Mouse (Mus musculus): ENCODE measurements around the gene Olfr118. TPM values are rescaled to one million over a fixed set of nuclear protein-coding genes. Genes with fewer than 3 reads are reported as not detected.
"Not testable (repeated sequence)": the region's sequence is repeated elsewhere in the genome, so short reads cannot be mapped to it uniquely, and the experiment has no call there.

The Olfr118 gene
- not detected in 2 replicates for polyA plus RNA-seq (2012; rRNA removed)

DNA sequence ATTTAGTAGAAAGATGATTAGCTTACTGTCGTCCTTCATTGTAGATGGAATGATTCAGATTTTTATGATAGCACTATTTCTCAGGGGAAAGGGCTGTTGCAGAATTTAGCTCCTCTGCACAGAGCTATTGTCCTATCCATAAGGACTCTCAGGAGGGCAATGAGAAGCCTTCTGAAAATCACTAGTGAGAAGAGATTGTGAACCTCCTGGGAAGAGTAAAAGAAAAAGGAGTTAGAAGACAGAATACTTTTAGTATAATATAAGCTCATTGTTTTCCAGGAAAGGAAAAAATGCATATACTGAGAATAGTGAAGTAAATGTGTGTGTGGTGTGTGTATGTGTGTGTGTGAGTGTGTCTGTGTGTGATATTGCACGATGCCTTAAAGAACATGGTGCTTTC lies at the start of gene Olfr118:
TSS of gene Olfr118 (plus strand) at position 301 of the 400 bp plus-strand sequence.
- WGBS: 48% methylated on average over 2 of the region's 2 CpGs
- TF ChIP-seq CTCF (IDR thresholded peaks at IDR 0.05; ENCODE audit: extremely low read depth, insufficient read length, insufficient replicate concordance, low read depth, low read length) (no peak), POLR2A (IDR thresholded peaks at IDR 0.05; ENCODE audit: low read depth, low read length) (no peak)
- Histone ChIP-seq H3K4me3 (ENCODE audit: low read depth, low read length) (no peak within 1 kb of the TSS), H3K4me1 (ENCODE audit: control insufficient read depth, insufficient read depth, insufficient read length, low read length) (no peaks in the 10 kb centered on the region), H3K27ac (ENCODE audit: insufficient read depth, low read depth, low read length) (no peak within 1 kb of the TSS), H3K36me3 (ENCODE audit: control insufficient read depth, insufficient read depth, low read length) (no peaks in the 10 kb centered on the region), H3K27me3 (ENCODE audit: control insufficient read depth, insufficient read depth, low read length) (no peaks in the 10 kb centered on the region)

- TF ChIP-seq CTCF (IDR thresholded peaks at IDR 0.05; ENCODE audit: extremely low read depth, insufficient read length, insufficient replicate concordance, low read depth, low read length): no peak
- TF ChIP-seq POLR2A (IDR thresholded peaks at IDR 0.05; ENCODE audit: low read depth, low read length): no peak
- Histone ChIP-seq H3K27me3 (ENCODE audit: control insufficient read depth, insufficient read depth, low read length) (no peaks in the 10 kb centered on the region), H3K4me1 (ENCODE audit: control insufficient read depth, insufficient read depth, insufficient read length, low read length) (no peaks in the 10 kb centered on the region), H3K27ac (ENCODE audit: insufficient read depth, low read depth, low read length) (no peak within 1 kb of the TSS), H3K4me3 (ENCODE audit: low read depth, low read length) (no peak within 1 kb of the TSS), H3K36me3 (ENCODE audit: control insufficient read depth, insufficient read depth, low read length) (no peaks in the 10 kb centered on the region)
- 71% methylated on average over 2 of the region's 2 CpGs for WGBS
Measured at GRCm38 (mm10) chr17:37627009-37627408, 39.8 kb upstream of the Olfr118 start, which contains the start of the genes Olfr115 and Olfr116. Gene Olfr115, minus strand, starts transcription at chr17:37627109. Gene Olfr116, minus strand, starts transcription at chr17:37627199.

DNA sequence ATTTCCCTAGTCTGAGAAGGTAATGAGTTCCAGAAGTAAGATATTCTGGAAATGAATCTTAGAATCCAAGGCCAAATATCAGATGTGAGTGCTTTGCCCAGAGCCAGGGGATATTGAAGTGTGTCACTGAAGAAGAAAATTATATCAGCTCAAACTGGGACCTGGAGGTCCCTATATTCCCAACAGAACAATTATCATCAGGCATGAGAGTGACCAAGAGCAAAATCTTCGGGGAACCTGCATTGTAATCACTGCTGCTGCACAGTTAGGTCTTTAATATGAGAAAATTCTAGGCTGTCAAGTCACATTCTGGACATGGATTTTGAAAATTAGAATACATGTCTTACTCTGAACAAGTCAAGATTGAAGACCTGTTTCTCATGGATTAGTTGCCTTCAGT lies 3.1 kb upstream of the Olfr118 start, which contains the start of gene Olfr117:
TSS of gene Olfr117 (minus strand) at position 101 of the 400 bp plus-strand sequence.
- Histone ChIP-seq H3K27ac (ENCODE audit: insufficient read depth, low read depth, low read length) (no peak within 1 kb of the TSS), H3K4me3 (ENCODE audit: low read depth, low read length) (no peak within 1 kb of the TSS), H3K36me3 (ENCODE audit: control insufficient read depth, insufficient read depth, low read length) (no peaks in the 10 kb centered on the region), H3K27me3 (ENCODE audit: control insufficient read depth, insufficient read depth, low read length) (no peaks in the 10 kb centered on the region), H3K4me1 (ENCODE audit: control insufficient read depth, insufficient read depth, insufficient read length, low read length) (no peaks in the 10 kb centered on the region)
- 54% methylated on average over 1 of the region's 1 CpGs for WGBS
- TF ChIP-seq CTCF (IDR thresholded peaks at IDR 0.05; ENCODE audit: extremely low read depth, insufficient read length, insufficient replicate concordance, low read depth, low read length) (no peak), POLR2A (IDR thresholded peaks at IDR 0.05; ENCODE audit: low read depth, low read length) (no peak)

GRCm38 (mm10) chr17:37696264-37696663 lies 29.5 kb downstream of the Olfr118 start, which contains the start of gene Olfr119:
Gene Olfr119, plus strand, starts transcription at chr17:37696564.
- H3K36me3 ChIP-seq (ENCODE audit: control insufficient read depth, insufficient read depth, low read length); H3K4me3 ChIP-seq (ENCODE audit: low read depth, low read length); H3K27ac ChIP-seq (ENCODE audit: insufficient read depth, low read depth, low read length); H3K27me3 ChIP-seq (ENCODE audit: control insufficient read depth, insufficient read depth, low read length); H3K4me1 ChIP-seq (ENCODE audit: control insufficient read depth, insufficient read depth, insufficient read length, low read length): not testable (repeated sequence)
- WGBS: 51% methylated on average over 1 of the region's 1 CpGs

GRCm38 (mm10) chr17:37721508-37721907 lies 54.7 kb downstream of the Olfr118 start, which contains the start of gene Olfr120:
Gene Olfr120, plus strand, starts transcription at chr17:37721808.
- H3K27ac ChIP-seq (ENCODE audit: insufficient read depth, low read depth, low read length): no peak within 1 kb of the TSS
- no peak for TF ChIP-seq CTCF (IDR thresholded peaks at IDR 0.05; ENCODE audit: extremely low read depth, insufficient read length, insufficient replicate concordance, low read depth, low read length)
- TF ChIP-seq POLR2A (IDR thresholded peaks at IDR 0.05; ENCODE audit: low read depth, low read length): no peak
- 52% methylated on average over 1 of the region's 1 CpGs for WGBS

More at GRCm38 (mm10) chr17:37721508-37721907, 54.7 kb downstream of the Olfr118 start, which contains the start of gene Olfr120:
- Histone ChIP-seq H3K27me3 (ENCODE audit: control insufficient read depth, insufficient read depth, low read length) (no peaks in the 10 kb centered on the region), H3K4me1 (ENCODE audit: control insufficient read depth, insufficient read depth, insufficient read length, low read length) (no peaks in the 10 kb centered on the region), H3K4me3 (ENCODE audit: low read depth, low read length) (no peak within 1 kb of the TSS), H3K36me3 (ENCODE audit: control insufficient read depth, insufficient read depth, low read length) (no peaks in the 10 kb centered on the region)

Other genes with a start within 250 kb of the Olfr118 start
- gene Olfr108, start 221.5 kb upstream of the Olfr118 start, polyA plus RNA-seq (2012; rRNA removed): not detected in 2 replicates
- gene Olfr109, start 208.1 kb upstream of the Olfr118 start, polyA plus RNA-seq (2012; rRNA removed): not detected in 2 replicates
- gene H2-M2, start 183.4 kb upstream of the Olfr118 start, polyA plus RNA-seq (2012; rRNA removed): 0.80 and 0.93 TPM in 2 replicates
- not detected in 2 replicates for gene Olfr110, start 174.5 kb upstream of the Olfr118 start, polyA plus RNA-seq (2012; rRNA removed)
- not detected in 2 replicates for gene Olfr111, start 159.0 kb upstream of the Olfr118 start, polyA plus RNA-seq (2012; rRNA removed)
- gene Olfr112, start 97.5 kb upstream of the Olfr118 start, polyA plus RNA-seq (2012; rRNA removed): not detected in 2 replicates
- not detected in 2 replicates for gene Olfr113, start 89.3 kb upstream of the Olfr118 start, polyA plus RNA-seq (2012; rRNA removed)
- not detected in 2 replicates for gene Olfr114, start 74.2 kb upstream of the Olfr118 start, polyA plus RNA-seq (2012; rRNA removed)
- gene Olfr115, start 39.9 kb upstream of the Olfr118 start, polyA plus RNA-seq (2012; rRNA removed): not detected in 2 replicates
- gene Olfr116, start 39.8 kb upstream of the Olfr118 start, polyA plus RNA-seq (2012; rRNA removed): not detected in 2 replicates
- not detected in 2 replicates for gene Olfr117, start 3.2 kb upstream of the Olfr118 start, polyA plus RNA-seq (2012; rRNA removed)
- gene Olfr119, start 29.6 kb downstream of the Olfr118 start, polyA plus RNA-seq (2012; rRNA removed): not detected in 2 replicates
- not detected in 2 replicates for gene Olfr120, start 54.8 kb downstream of the Olfr118 start, polyA plus RNA-seq (2012; rRNA removed)
- not detected in 2 replicates for gene Olfr121, start 81.9 kb downstream of the Olfr118 start, polyA plus RNA-seq (2012; rRNA removed)
- gene Olfr122, start 101.6 kb downstream of the Olfr118 start, polyA plus RNA-seq (2012; rRNA removed): not detected in 2 replicates
- not detected in 2 replicates for gene Olfr123, start 126.5 kb downstream of the Olfr118 start, polyA plus RNA-seq (2012; rRNA removed)
- gene Olfr124, start 132.9 kb downstream of the Olfr118 start, polyA plus RNA-seq (2012; rRNA removed): not detected in 2 replicates
- gene Olfr125, start 166.0 kb downstream of the Olfr118 start, polyA plus RNA-seq (2012; rRNA removed): not detected in 2 replicates
- gene Olfr126, start 180.5 kb downstream of the Olfr118 start, polyA plus RNA-seq (2012; rRNA removed): not detected in 2 replicates
- not detected in 2 replicates for gene Olfr127, start 233.4 kb downstream of the Olfr118 start, polyA plus RNA-seq (2012; rRNA removed)